Mouse (Mus musculus) central nervous system, embryonic 11.5 days (tissue): ENCODE measurements around the gene Mup15. TPM values are rescaled to one million over a fixed set of nuclear protein-coding genes. Genes with fewer than 3 reads are reported as not detected.

Experiments used
- polyA plus RNA-seq: library from polyadenylated mRNA; depleted of rRNA; stranded (reverse); fragments of >200 nt; gene quantifications from 2 replicates; pipeline ENCODE4 v1.2.3, GENCODE M21; 2012; rRNA removed

The Mup15 gene
- polyA plus RNA-seq, result not detected in 2 replicates

GRCm38 (mm10) chr4:61439643-61440042 lies at the start of gene Mup15:
Gene Mup15, minus strand, starts transcription at chr4:61439743.

Other genes with a start within 250 kb of the Mup15 start
- not detected in 2 replicates for gene Mup13, start 211.5 kb downstream of the Mup15 start, polyA plus RNA-seq
- gene Mup14, start 135.7 kb downstream of the Mup15 start, polyA plus RNA-seq, result not detected in 2 replicates
- not detected in 2 replicates for gene Mup16, start 79.8 kb upstream of the Mup15 start, polyA plus RNA-seq
- not detected in 2 replicates for gene Mup17, start 156.1 kb upstream of the Mup15 start, polyA plus RNA-seq
- gene Mup18, start 234.4 kb upstream of the Mup15 start, polyA plus RNA-seq, result not detected in 2 replicates